Mouse (Mus musculus) MEL (cell line): ENCODE measurements around the gene Mcpt2. TPM values are rescaled to one million over a fixed set of nuclear protein-coding genes. Genes with fewer than 3 reads are reported as not detected.

Experiments used
- DNase-seq: peaks from one replicate; pipeline ENCODE4 v3.0.0; 2011; ENCODE audit warnings: low read depth, low spot score
- H3K27ac ChIP-seq: 2 replicates; pipeline ENCODE4 v1.5.1; 2012; ENCODE audit warnings: low read depth, mild to moderate bottlenecking, control low read depth, low read length, moderate library complexity; ENCODE audit not compliant: control insufficient read depth
- H3K27me3 ChIP-seq, 2 experiments: fragments of 150-350 bp in 1 of 2; sonication (generic) in 1 of 2; 2 replicates each; pipeline ENCODE4 v1.6.1; 2012; ENCODE audit warnings: low read length in 2 of 2, mild to moderate bottlenecking in 2 of 2, improper control_type of control experiment in 1 of 2, moderate library complexity in 1 of 2; ENCODE audit not compliant: insufficient read depth in 2 of 2, control insufficient read depth in 1 of 2
- H3K36me3 ChIP-seq, 2 experiments: 2 replicates each; pipeline ENCODE4 v1.6.1; 2012 to 2014; ENCODE audit warnings: low read length in 2 of 2, improper control_type of control experiment in 1 of 2, inconsistent platforms in 1 of 2, mild to moderate bottlenecking in 1 of 2; ENCODE audit not compliant: insufficient read depth in 2 of 2, control insufficient read depth in 1 of 2
- H3K4me1 ChIP-seq, 2 experiments: fragments of 150-350 bp in 1 of 2; sonication (generic) in 1 of 2; 2 replicates each; pipeline ENCODE4 v1.6.1; 2012; ENCODE audit warnings: low read length in 2 of 2, improper control_type of control experiment in 1 of 2, mild to moderate bottlenecking in 1 of 2; ENCODE audit not compliant: insufficient read depth in 2 of 2, control insufficient read depth in 1 of 2
- H3K4me3 ChIP-seq, 2 experiments: fragments of 150-350 bp in 1 of 2; sonication (generic) in 1 of 2; 2 replicates each; pipeline ENCODE4 v1.5.1; 2012; ENCODE audit warnings: low read depth in 2 of 2, low read length in 2 of 2, mild to moderate bottlenecking in 2 of 2, moderate library complexity in 2 of 2, control low read depth in 1 of 2, improper control_type of control experiment in 1 of 2; ENCODE audit not compliant: control insufficient read depth in 1 of 2, insufficient read depth in 1 of 2
- H3K79me2 ChIP-seq: 2 replicates; pipeline ENCODE4 v1.6.1; 2012; ENCODE audit warnings: mild to moderate bottlenecking, low read length, moderate library complexity; ENCODE audit not compliant: control insufficient read depth, poor library complexity, insufficient read depth
- H3K9ac ChIP-seq: 2 replicates; pipeline ENCODE4 v1.6.1; 2012; ENCODE audit warnings: low read depth, mild to moderate bottlenecking, control low read depth, low read length, moderate library complexity; ENCODE audit not compliant: control insufficient read depth, poor library complexity, severe bottlenecking
- H3K9me3 ChIP-seq: fragments of 150-350 bp; sonication (generic); replicated peaks from 2 replicates; pipeline ENCODE4 v1.6.1; 2012; ENCODE audit warnings: mild to moderate bottlenecking, low read length, improper control_type of control experiment, moderate library complexity; ENCODE audit not compliant: insufficient read depth
- CHD1 ChIP-seq: IDR thresholded peaks from 2 replicates; pipeline ENCODE4 v1.6.1; 2012; ENCODE audit warnings: low read depth, mild to moderate bottlenecking, inconsistent platforms, low read length, improper control_type of control experiment
- CTCF ChIP-seq, 3 experiments: IDR thresholded peaks in 2 of 3; conservative IDR thresholded peaks in 1 of 3; 2 replicates each; pipeline ENCODE4 v1.5.1; 2011 to 2012; ENCODE audit warnings: low read length in 3 of 3, low read depth in 2 of 3, mild to moderate bottlenecking in 2 of 3, improper control_type of control experiment in 1 of 3, inconsistent platforms in 1 of 3, mixed read lengths in 1 of 3, moderate library complexity in 1 of 3; ENCODE audit not compliant: control insufficient read depth in 1 of 3, insufficient read depth in 1 of 3, poor library complexity in 1 of 3, severe bottlenecking in 1 of 3
- GABPA ChIP-seq: IDR thresholded peaks from 2 replicates; pipeline ENCODE4 v1.6.1; 2012; ENCODE audit warnings: low read depth, mild to moderate bottlenecking, inconsistent platforms, low read length, improper control_type of control experiment, moderate library complexity
- HCFC1 ChIP-seq: IDR thresholded peaks from 2 replicates; pipeline ENCODE4 v1.6.1; 2012; ENCODE audit warnings: low read depth, mild to moderate bottlenecking, inconsistent platforms, low read length, improper control_type of control experiment, moderate library complexity
- MAX ChIP-seq: IDR thresholded peaks from 2 replicates; pipeline ENCODE4 v1.6.1; 2011; ENCODE audit warnings: low read length, improper control_type of control experiment
- MAZ ChIP-seq: IDR thresholded peaks from 2 replicates; pipeline ENCODE4 v1.6.1; 2012; ENCODE audit warnings: low read depth, mild to moderate bottlenecking, inconsistent platforms, low read length, improper control_type of control experiment
- MXI1 ChIP-seq: IDR thresholded peaks from 2 replicates; pipeline ENCODE4 v1.6.1; 2011; ENCODE audit warnings: mild to moderate bottlenecking, low read depth, low read length, improper control_type of control experiment
- NELFE ChIP-seq: IDR thresholded peaks from 2 replicates; pipeline ENCODE4 v1.6.1; 2011; ENCODE audit warnings: low read depth, low read length, improper control_type of control experiment
- POLR2A ChIP-seq, 2 experiments: IDR thresholded peaks; 2 replicates each; pipeline ENCODE4 v1.6.1; 2011 to 2012; ENCODE audit warnings: low read length in 2 of 2, mild to moderate bottlenecking in 2 of 2, control low read depth in 1 of 2, improper control_type of control experiment in 1 of 2, low read depth in 1 of 2, moderate library complexity in 1 of 2; ENCODE audit not compliant: control insufficient read depth in 1 of 2, insufficient read depth in 1 of 2, poor library complexity in 1 of 2
- POLR2AphosphoS2 ChIP-seq: IDR thresholded peaks from 2 replicates; pipeline ENCODE4 v1.6.1; 2011; ENCODE audit warnings: low read length, improper control_type of control experiment
- POLR2AphosphoS5 ChIP-seq: IDR thresholded peaks from 2 replicates; pipeline ENCODE4 v1.6.1; 2012; ENCODE audit warnings: low read depth, borderline replicate concordance, mild to moderate bottlenecking, inconsistent platforms, low read length, moderate library complexity, mixed read lengths
- RAD21 ChIP-seq: IDR thresholded peaks from 2 replicates; pipeline ENCODE4 v1.6.1; 2011; ENCODE audit warnings: mild to moderate bottlenecking, low read depth, low read length, improper control_type of control experiment
- TAL1 ChIP-seq: IDR thresholded peaks from 2 replicates; pipeline ENCODE4 v1.6.1; 2012; ENCODE audit warnings: mild to moderate bottlenecking, inconsistent platforms, low read length, moderate library complexity, mixed read lengths
- TBP ChIP-seq: IDR thresholded peaks from 2 replicates; pipeline ENCODE4 v1.8.0; 2011; ENCODE audit warnings: low read depth, low read length, improper control_type of control experiment
- USF1 ChIP-seq: IDR thresholded peaks from 2 replicates; pipeline ENCODE4 v1.6.1; 2014; ENCODE audit warnings: low read depth, mild to moderate bottlenecking, inconsistent platforms, low read length, improper control_type of control experiment, moderate library complexity
- USF2 ChIP-seq, 2 experiments: IDR thresholded peaks; 2 replicates each; pipeline ENCODE4 v1.6.1; 2011 to 2012; ENCODE audit warnings: improper control_type of control experiment in 2 of 2, low read length in 2 of 2, borderline replicate concordance in 1 of 2, inconsistent platforms in 1 of 2, low read depth in 1 of 2, mild to moderate bottlenecking in 1 of 2; ENCODE audit not compliant: insufficient read depth in 1 of 2
- ZC3H11A ChIP-seq: IDR thresholded peaks from 2 replicates; pipeline ENCODE4 v1.6.1; 2012; ENCODE audit warnings: low read depth, mild to moderate bottlenecking, inconsistent platforms, low read length, improper control_type of control experiment
- ZKSCAN1 ChIP-seq: IDR thresholded peaks from 2 replicates; pipeline ENCODE4 v1.6.1; 2012; ENCODE audit warnings: low read depth, mild to moderate bottlenecking, inconsistent platforms, low read length, improper control_type of control experiment, moderate library complexity
- ZNF384 ChIP-seq: IDR thresholded peaks from 2 replicates; pipeline ENCODE4 v1.6.1; 2012; ENCODE audit warnings: low read depth, mild to moderate bottlenecking, inconsistent platforms, low read length, improper control_type of control experiment
- polyA plus RNA-seq, 2 experiments: library from polyadenylated mRNA; stranded (reverse) in 1 of 2; unstranded in 1 of 2; fragments of >175 nt in 1 of 2; fragments of >200 nt in 1 of 2; gene quantifications; 2 replicates each; pipeline versions ENCODE4 v1.2.1 to v1.2.4; 2012; ENCODE audit warnings: low replicate concordance in 2 of 2, low read depth in 1 of 2; ENCODE audit not compliant: insufficient read length in 2 of 2, insufficient read depth in 1 of 2, missing spikeins in 1 of 2
- total RNA-seq: library from RNA; depleted of rRNA; stranded (reverse); fragments of 300-350 nt; gene quantifications from 2 replicates; pipeline ENCODE4 v1.2.3, GENCODE M21; 2012; rRNA removed

Mcpt2 gene
- total and polyA plus RNA-seq, 3 experiments: 1.6 to 25.6 TPM; not detected in 1

DNA sequence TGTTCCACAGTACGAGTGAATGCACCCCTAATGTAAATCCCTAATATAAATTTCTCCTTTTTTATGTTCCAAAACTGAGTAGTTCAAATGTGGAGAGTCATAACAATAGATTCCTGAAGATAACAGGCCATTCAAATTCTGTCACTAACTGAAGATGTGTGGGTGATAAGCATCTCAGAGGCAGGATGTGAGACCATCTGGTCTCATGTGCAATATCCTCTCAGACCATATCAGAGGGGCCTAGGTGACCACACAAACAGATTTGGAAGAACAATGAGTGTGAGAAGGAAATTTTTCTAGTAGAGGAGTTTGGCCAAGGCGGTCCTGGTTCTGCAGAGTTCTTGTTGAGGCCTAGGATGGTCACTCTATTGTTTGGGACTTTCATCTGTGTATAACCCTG lies 51.5 kb downstream of the Mcpt2 start:
- DNase-seq: no peak
- H3K27ac ChIP-seq: no peak overlapping the region
- TF ChIP-seq USF2 (IDR thresholded peaks at IDR 0.05; ENCODE audit: borderline replicate concordance in 1 of 2, insufficient read depth in 1 of 2, low read depth in 1 of 2, low read length in 2 of 2): no peak
- TF ChIP-seq GABPA: no peak
- TF ChIP-seq TAL1: no peak
- no peak for TF ChIP-seq MAX
- no peak for TF ChIP-seq CTCF (IDR thresholded peaks at IDR 0.05 in 2 of 3, conservative IDR thresholded peaks at IDR 0.05 in 1 of 3; ENCODE audit: control insufficient read depth in 1 of 3, insufficient read depth in 1 of 3, low read depth in 2 of 3, low read length in 3 of 3, poor library complexity in 1 of 3, severe bottlenecking in 1 of 3)
- TF ChIP-seq MAZ: no peak
- no peak for TF ChIP-seq MXI1
- TF ChIP-seq POLR2AphosphoS2: no peak
- TF ChIP-seq POLR2A (IDR thresholded peaks at IDR 0.05; ENCODE audit: control insufficient read depth in 1 of 2, insufficient read depth in 1 of 2, low read depth in 1 of 2, low read length in 2 of 2, poor library complexity in 1 of 2): no peak
- TF ChIP-seq HCFC1: no peak
- no peak for TF ChIP-seq ZKSCAN1
- no peak for TF ChIP-seq ZNF384
- TF ChIP-seq POLR2AphosphoS5: no peak
- no peak for TF ChIP-seq CHD1
- no peak for TF ChIP-seq USF1
- no peak for TF ChIP-seq TBP
- TF ChIP-seq RAD21: no peak
- no peak for TF ChIP-seq NELFE
- no peak for TF ChIP-seq ZC3H11A
- TF ChIP-seq, all 39 proteins: peak for 0
- Histone ChIP-seq H3K79me2 (no peaks in the 10 kb centered on the region), H3K4me1 (no peaks in the 10 kb centered on the region), H3K9me3 (no peaks in the 10 kb centered on the region), H3K27me3 (peaks cover 5 to 16% of the 10 kb centered on the region in 2 experiments), H3K9ac (no peak overlapping the region), H3K36me3 (no peaks in the 10 kb centered on the region), H3K4me3 (no peak overlapping the region)

Other genes with a start within 250 kb of the Mcpt2 start
- gene Nfatc4, start 218.9 kb upstream of the Mcpt2 start, total RNA-seq: 0.20 and 0.27 TPM in 2 replicates
- gene Nfatc4, start 218.9 kb upstream of the Mcpt2 start, polyA plus RNA-seq: under 1 TPM in 1 of 2 experiments, not detected in 1; 0.71 TPM
- gene Nynrin, start 188.0 kb upstream of the Mcpt2 start, total RNA-seq: not detected in 2 replicates
- not detected for gene Nynrin, start 188.0 kb upstream of the Mcpt2 start, polyA plus RNA-seq
- not detected in 2 replicates for gene Cbln3, start 157.6 kb upstream of the Mcpt2 start, total RNA-seq
- under 1 TPM in 1 of 2 experiments, not detected in 1; 0.19 TPM for gene Cbln3, start 157.6 kb upstream of the Mcpt2 start, polyA plus RNA-seq
- 5.2 and 6.0 TPM in 2 replicates for gene Khnyn, start 157.1 kb upstream of the Mcpt2 start, total RNA-seq
- gene Khnyn, start 157.1 kb upstream of the Mcpt2 start, polyA plus RNA-seq: 10 to 100 TPM in 1 of 2 experiments, not detected in 1; 13.3 TPM
- gene Sdr39u1, start 141.7 kb upstream of the Mcpt2 start, total RNA-seq: 1.1 TPM in 2 replicates
- 1 to 10 TPM in 1 of 2 experiments, not detected in 1; 2.3 TPM for gene Sdr39u1, start 141.7 kb upstream of the Mcpt2 start, polyA plus RNA-seq
- 0.19 TPM in 1 of 2 replicates, not detected in the other for gene Cma1, start 97.4 kb upstream of the Mcpt2 start, total RNA-seq
- gene Cma1, start 97.4 kb upstream of the Mcpt2 start, polyA plus RNA-seq: under 1 TPM in 1 of 2 experiments, not detected in 1; 0.13 TPM
- gene Cma2, start 91.1 kb upstream of the Mcpt2 start, total RNA-seq: not detected in 2 replicates
- not detected for gene Cma2, start 91.1 kb upstream of the Mcpt2 start, polyA plus RNA-seq
- gene Mcpt1, start 24.1 kb upstream of the Mcpt2 start, total RNA-seq: not detected in 2 replicates
- not detected for gene Mcpt1, start 24.1 kb upstream of the Mcpt2 start, polyA plus RNA-seq
- gene Mcpt9, start 11.5 kb upstream of the Mcpt2 start, total RNA-seq: 0.08 TPM in 1 of 2 replicates, not detected in the other
- not detected for gene Mcpt9, start 11.5 kb upstream of the Mcpt2 start, polyA plus RNA-seq
- gene Mcpt4, start 20.3 kb downstream of the Mcpt2 start, total RNA-seq: not detected in 2 replicates
- not detected for gene Mcpt4, start 20.3 kb downstream of the Mcpt2 start, polyA plus RNA-seq
- gene Mcpt8, start 43.2 kb downstream of the Mcpt2 start, total RNA-seq: not detected in 2 replicates
- not detected for gene Mcpt8, start 43.2 kb downstream of the Mcpt2 start, polyA plus RNA-seq
- gene Ctsg, start 60.5 kb downstream of the Mcpt2 start, total RNA-seq: not detected in 2 replicates
- not detected for gene Ctsg, start 60.5 kb downstream of the Mcpt2 start, polyA plus RNA-seq
- gene Gzme, start 78.6 kb downstream of the Mcpt2 start, total RNA-seq: not detected in 2 replicates
- gene Gzme, start 78.6 kb downstream of the Mcpt2 start, polyA plus RNA-seq: not detected
- not detected in 2 replicates for gene Gzmd, start 90.6 kb downstream of the Mcpt2 start, total RNA-seq
- gene Gzmd, start 90.6 kb downstream of the Mcpt2 start, polyA plus RNA-seq: not detected
- gene Gzmg, start 117.5 kb downstream of the Mcpt2 start, total RNA-seq: not detected in 2 replicates
- not detected for gene Gzmg, start 117.5 kb downstream of the Mcpt2 start, polyA plus RNA-seq
- gene Gzmn, start 132.6 kb downstream of the Mcpt2 start, total RNA-seq: not detected in 2 replicates
- not detected for gene Gzmn, start 132.6 kb downstream of the Mcpt2 start, polyA plus RNA-seq
- gene Gzmf, start 169.4 kb downstream of the Mcpt2 start, total RNA-seq: not detected in 2 replicates
- not detected for gene Gzmf, start 169.4 kb downstream of the Mcpt2 start, polyA plus RNA-seq
- gene Gzmc, start 192.6 kb downstream of the Mcpt2 start, total RNA-seq: not detected in 2 replicates
- not detected for gene Gzmc, start 192.6 kb downstream of the Mcpt2 start, polyA plus RNA-seq
- gene Gzmb, start 220.2 kb downstream of the Mcpt2 start, total RNA-seq: 1.4 and 1.7 TPM in 2 replicates
- under 1 TPM in 1 of 2 experiments, not detected in 1; 0.64 TPM for gene Gzmb, start 220.2 kb downstream of the Mcpt2 start, polyA plus RNA-seq